Mouse (Mus musculus): ENCODE data around the gene Epha1. TPM values are rescaled to one million over a fixed set of nuclear protein-coding genes. Genes with fewer than 3 reads are reported as not detected.
A peak's percentile ranks its signal among the peaks of the same experiment; 100 is the strongest.

Gene Epha1
- polyA plus RNA-seq, 1 experiment from 2014 or later: 3.1 TPM

DNA sequence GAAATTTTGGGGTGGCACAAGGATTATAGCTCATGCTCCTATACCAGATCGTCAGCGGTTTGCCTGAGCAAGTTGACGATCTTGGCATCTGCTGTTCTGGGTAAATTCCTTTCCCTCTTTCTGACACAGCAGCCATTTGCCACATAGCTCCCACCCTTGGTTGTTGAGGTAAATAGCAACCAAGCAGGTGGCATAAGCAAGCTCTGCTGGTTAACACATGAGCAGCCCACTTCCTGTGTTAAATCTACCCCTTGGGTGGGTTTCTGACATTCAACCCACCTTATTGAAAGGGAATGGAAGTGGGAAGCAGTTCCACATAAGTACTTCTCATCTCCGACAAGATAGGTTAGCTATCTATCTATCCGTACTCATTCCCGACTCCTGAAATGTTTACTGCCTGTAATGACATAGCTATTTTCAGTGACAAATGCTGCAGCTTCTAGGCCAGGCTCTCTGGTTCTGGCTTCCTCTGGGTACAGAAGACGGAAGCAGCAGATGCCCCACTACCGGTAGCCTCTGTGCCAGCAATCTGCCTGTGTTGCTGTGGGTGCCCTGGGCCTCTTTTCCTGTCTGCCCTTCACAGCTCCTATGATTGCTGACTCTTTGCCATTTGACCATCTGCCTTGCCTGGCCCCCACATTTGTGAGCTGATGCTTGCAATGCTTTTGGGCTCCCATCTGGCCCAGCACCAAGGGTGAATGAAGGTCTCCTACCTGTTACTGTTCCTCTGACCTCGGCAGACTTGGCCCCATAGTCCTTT is 29.5 kb downstream of the Epha1 start:
- no peaks in the 10 kb centered on the region for H3K9me3 ChIP-seq (ENCODE audit: control insufficient read depth, low read length)
- no peak overlapping the region for H3K4me3 ChIP-seq (ENCODE audit: low read length)
- no peak overlapping the region for H3K4me2 ChIP-seq (replicated peaks; ENCODE audit: low read depth, low read length)
- H3K36me3 ChIP-seq (ENCODE audit: control insufficient read depth, insufficient read depth, low read length): no peaks in the 10 kb centered on the region
- H3K9ac ChIP-seq (ENCODE audit: low read depth, low read length): no peak overlapping the region
- 75% methylated on average over 9 of the region's 9 CpGs for WGBS
- H3K4me1 ChIP-seq (ENCODE audit: control insufficient read depth, insufficient read depth, low read length): peaks cover 1% of the 10 kb centered on the region; the same call in 1 of the 2 replicates
- H3K27me3 ChIP-seq (ENCODE audit: control insufficient read depth, insufficient read depth, low read length): no peaks in the 10 kb centered on the region
- ATAC-seq (ENCODE audit: low FRiP score, low TSS enrichment): no peak
- H3K27ac ChIP-seq (ENCODE audit: low read depth, low read length): no peak overlapping the region

DNA sequence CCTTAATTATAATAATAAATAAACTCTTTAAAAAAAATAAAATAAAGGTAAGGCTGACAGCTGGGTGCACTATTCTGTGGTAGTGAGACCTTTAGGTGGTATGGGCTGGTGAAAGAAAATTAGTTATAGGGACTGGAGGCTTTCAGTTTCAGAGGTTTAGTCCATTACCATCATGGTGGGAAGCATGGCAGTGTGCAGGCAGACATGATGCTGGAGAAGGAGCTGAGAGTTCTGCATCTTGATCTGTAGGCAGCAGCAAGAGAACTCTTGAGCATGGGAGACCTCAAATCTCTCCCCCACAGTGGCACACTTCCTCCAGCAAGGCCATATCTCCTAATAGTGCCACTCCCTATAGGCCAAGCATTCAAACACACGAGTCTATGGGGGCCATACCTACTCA is 30.9 kb downstream of the Epha1 start:
- Histone ChIP-seq H3K4me1 (ENCODE audit: control insufficient read depth, insufficient read depth, low read length) (no peaks in the 10 kb centered on the region), H3K9me3 (ENCODE audit: control insufficient read depth, low read length) (no peaks in the 10 kb centered on the region), H3K4me2 (replicated peaks; ENCODE audit: low read depth, low read length) (no peak overlapping the region), H3K27ac (ENCODE audit: low read depth, low read length) (no peak overlapping the region), H3K36me3 (ENCODE audit: control insufficient read depth, insufficient read depth, low read length) (no peaks in the 10 kb centered on the region), H3K4me3 (ENCODE audit: low read length) (no peak overlapping the region), H3K9ac (ENCODE audit: low read depth, low read length) (no peak overlapping the region), H3K27me3 (ENCODE audit: control insufficient read depth, insufficient read depth, low read length) (no peaks in the 10 kb centered on the region)
- 77% methylated on average over 1 of the region's 1 CpGs for WGBS
- ATAC-seq (ENCODE audit: low FRiP score, low TSS enrichment): no peak

DNA sequence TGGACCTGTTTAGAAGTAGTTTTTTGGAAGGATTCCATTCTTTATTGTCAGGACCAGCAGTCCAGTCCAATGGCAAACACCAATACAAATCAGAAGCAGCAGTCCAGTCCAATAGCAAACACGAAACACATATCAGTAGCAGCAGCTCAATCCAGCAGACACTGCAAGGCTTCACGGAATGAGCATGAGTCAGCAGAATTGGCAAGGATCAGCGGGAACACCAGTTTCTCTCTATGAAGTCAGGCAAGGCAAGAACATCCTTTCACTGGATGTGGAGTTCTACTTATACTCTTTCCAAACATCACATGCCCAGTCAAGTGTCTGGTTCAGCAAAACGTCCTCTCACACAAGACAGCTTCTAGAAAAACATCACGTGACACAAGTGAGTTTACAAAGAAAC is 33.1 kb downstream of the Epha1 start:
- Histone ChIP-seq H3K9ac (ENCODE audit: low read depth, low read length) (no peak overlapping the region), H3K4me3 (ENCODE audit: low read length) (no peak overlapping the region), H3K36me3 (ENCODE audit: control insufficient read depth, insufficient read depth, low read length) (no peaks in the 10 kb centered on the region), H3K27ac (ENCODE audit: low read depth, low read length) (no peak overlapping the region), H3K4me2 (replicated peaks; ENCODE audit: low read depth, low read length) (no peak overlapping the region), H3K27me3 (ENCODE audit: control insufficient read depth, insufficient read depth, low read length) (no peaks in the 10 kb centered on the region), H3K9me3 (ENCODE audit: control insufficient read depth, low read length) (no peaks in the 10 kb centered on the region), H3K4me1 (ENCODE audit: control insufficient read depth, insufficient read depth, low read length) (no peaks in the 10 kb centered on the region)
- ATAC-seq (ENCODE audit: low FRiP score, low TSS enrichment): no peak
- WGBS: 78% methylated on average over 5 of the region's 5 CpGs

DNA sequence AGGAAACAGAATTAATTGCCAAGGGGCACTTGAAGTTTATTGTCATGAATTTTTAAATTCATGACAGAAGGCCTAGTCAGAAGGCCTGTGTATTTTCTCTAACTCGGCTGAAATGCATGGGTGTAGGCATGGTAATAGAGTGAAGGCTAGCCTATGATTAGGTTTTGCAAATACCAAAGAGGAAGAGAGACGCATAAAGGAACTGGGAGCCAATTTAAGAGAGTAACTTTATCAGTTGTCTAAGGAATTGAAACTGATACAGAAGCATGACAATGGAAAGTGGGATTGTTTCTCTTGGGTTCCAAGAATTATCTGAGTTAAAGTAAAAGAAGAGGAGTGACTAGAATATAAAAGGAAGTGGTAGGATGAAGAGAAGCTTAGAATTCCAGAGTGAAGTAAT is 33.9 kb downstream of the Epha1 start:
- H3K36me3 ChIP-seq (ENCODE audit: control insufficient read depth, insufficient read depth, low read length): no peaks in the 10 kb centered on the region
- no peaks in the 10 kb centered on the region for H3K4me1 ChIP-seq (ENCODE audit: control insufficient read depth, insufficient read depth, low read length)
- H3K4me2 ChIP-seq (replicated peaks; ENCODE audit: low read depth, low read length): no peak overlapping the region
- no peaks in the 10 kb centered on the region for H3K27me3 ChIP-seq (ENCODE audit: control insufficient read depth, insufficient read depth, low read length)
- H3K9ac ChIP-seq (ENCODE audit: low read depth, low read length): no peak overlapping the region
- no peaks in the 10 kb centered on the region for H3K9me3 ChIP-seq (ENCODE audit: control insufficient read depth, low read length)
- H3K4me3 ChIP-seq (ENCODE audit: low read length): no peak overlapping the region
- 92% methylated on average over 2 of the region's 2 CpGs for WGBS
- ATAC-seq (ENCODE audit: low FRiP score, low TSS enrichment): no peak
- H3K27ac ChIP-seq (ENCODE audit: low read depth, low read length): no peak overlapping the region

DNA sequence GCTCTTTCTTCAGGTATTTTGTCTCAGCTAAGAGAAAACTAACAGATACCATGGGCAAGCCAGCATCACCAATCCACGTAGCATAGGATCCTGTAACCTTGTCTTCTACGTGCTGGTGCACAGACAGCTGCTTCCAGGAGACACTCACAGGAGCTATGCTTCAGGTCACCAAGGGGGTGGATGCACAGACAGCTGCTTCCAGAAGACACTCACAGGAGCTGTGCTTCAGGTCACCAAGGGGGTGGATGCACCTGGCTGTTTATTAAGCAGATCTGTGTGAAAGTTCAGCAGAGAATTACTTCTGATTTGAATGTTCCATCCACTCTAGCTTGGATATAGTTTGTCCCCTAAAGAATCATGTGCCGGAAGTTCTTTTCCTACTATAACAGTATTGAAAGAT is 42.1 kb downstream of the Epha1 start:
- Histone ChIP-seq H3K4me3 (ENCODE audit: low read length) (no peak overlapping the region), H3K4me1 (ENCODE audit: control insufficient read depth, insufficient read depth, low read length) (no peaks in the 10 kb centered on the region), H3K36me3 (ENCODE audit: control insufficient read depth, insufficient read depth, low read length) (no peaks in the 10 kb centered on the region), H3K9ac (ENCODE audit: low read depth, low read length) (no peak overlapping the region), H3K27ac (ENCODE audit: low read depth, low read length) (no peak overlapping the region), H3K4me2 (replicated peaks; ENCODE audit: low read depth, low read length) (no peak overlapping the region), H3K27me3 (ENCODE audit: control insufficient read depth, insufficient read depth, low read length) (no peaks in the 10 kb centered on the region), H3K9me3 (ENCODE audit: control insufficient read depth, low read length) (no peaks in the 10 kb centered on the region)
- WGBS: 89% methylated on average over 3 of the region's 3 CpGs
- ATAC-seq (ENCODE audit: low FRiP score, low TSS enrichment): no peak

DNA sequence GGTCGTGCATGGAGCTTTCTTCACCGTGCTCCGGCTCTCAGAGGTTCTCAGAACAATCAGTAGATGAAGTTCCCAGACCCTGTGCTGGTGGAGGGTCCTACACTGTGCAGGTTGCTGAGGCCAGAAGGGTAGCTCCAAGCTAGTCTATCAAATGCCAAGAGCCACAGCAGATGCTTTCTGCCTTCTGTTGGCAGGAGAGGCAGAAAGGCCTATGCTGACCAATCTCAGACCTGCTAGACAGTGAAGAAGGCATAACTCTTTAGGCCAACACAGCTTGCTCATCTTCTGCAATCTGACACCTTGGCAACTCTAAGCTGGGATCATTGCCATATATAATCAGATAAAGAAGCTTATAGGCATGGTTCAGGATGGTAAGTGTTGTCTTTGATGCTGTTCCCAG is 42.9 kb downstream of the Epha1 start:
- Histone ChIP-seq H3K4me2 (replicated peaks; ENCODE audit: low read depth, low read length) (no peak overlapping the region), H3K27me3 (ENCODE audit: control insufficient read depth, insufficient read depth, low read length) (no peaks in the 10 kb centered on the region), H3K4me3 (ENCODE audit: low read length) (no peak overlapping the region), H3K27ac (ENCODE audit: low read depth, low read length) (no peak overlapping the region), H3K4me1 (ENCODE audit: control insufficient read depth, insufficient read depth, low read length) (no peaks in the 10 kb centered on the region), H3K9ac (ENCODE audit: low read depth, low read length) (no peak overlapping the region), H3K36me3 (ENCODE audit: control insufficient read depth, insufficient read depth, low read length) (no peaks in the 10 kb centered on the region), H3K9me3 (ENCODE audit: control insufficient read depth, low read length) (no peaks in the 10 kb centered on the region)
- ATAC-seq (ENCODE audit: low FRiP score, low TSS enrichment): no peak
- 71% methylated on average over 3 of the region's 3 CpGs for WGBS

DNA sequence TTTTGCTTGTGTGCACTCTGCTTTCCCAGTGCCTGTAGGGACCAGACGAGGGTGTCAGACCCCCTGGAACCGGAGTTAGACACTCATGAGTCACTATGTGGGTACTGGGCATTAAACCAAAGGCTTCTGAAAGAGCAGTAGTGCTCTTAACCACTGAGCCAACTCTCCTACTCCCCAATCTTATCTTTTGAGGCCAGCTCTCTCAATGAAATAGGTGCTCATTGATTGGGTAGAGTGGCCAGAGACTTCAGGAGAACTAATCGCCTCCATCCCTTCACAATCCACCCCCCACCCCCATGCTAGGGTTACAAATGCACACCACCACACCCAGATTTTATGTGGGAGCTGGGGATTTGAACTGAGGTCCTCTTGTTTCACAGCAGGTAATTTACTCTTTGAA is 44.3 kb downstream of the Epha1 start:
- Histone ChIP-seq H3K9ac (ENCODE audit: low read depth, low read length) (no peak overlapping the region), H3K9me3 (ENCODE audit: control insufficient read depth, low read length) (no peaks in the 10 kb centered on the region), H3K36me3 (ENCODE audit: control insufficient read depth, insufficient read depth, low read length) (no peaks in the 10 kb centered on the region), H3K4me2 (replicated peaks; ENCODE audit: low read depth, low read length) (no peak overlapping the region), H3K27ac (ENCODE audit: low read depth, low read length) (no peak overlapping the region), H3K4me1 (ENCODE audit: control insufficient read depth, insufficient read depth, low read length) (0 out of 2 replicates have a peak, but pooled peaks cover 5% of the 10 kb centered on the region), H3K4me3 (ENCODE audit: low read length) (no peak overlapping the region), H3K27me3 (ENCODE audit: control insufficient read depth, insufficient read depth, low read length) (peaks cover 9% of the 10 kb centered on the region)
- 75% methylated on average over 3 of the region's 3 CpGs for WGBS
- ATAC-seq (ENCODE audit: low FRiP score, low TSS enrichment): no peak

DNA sequence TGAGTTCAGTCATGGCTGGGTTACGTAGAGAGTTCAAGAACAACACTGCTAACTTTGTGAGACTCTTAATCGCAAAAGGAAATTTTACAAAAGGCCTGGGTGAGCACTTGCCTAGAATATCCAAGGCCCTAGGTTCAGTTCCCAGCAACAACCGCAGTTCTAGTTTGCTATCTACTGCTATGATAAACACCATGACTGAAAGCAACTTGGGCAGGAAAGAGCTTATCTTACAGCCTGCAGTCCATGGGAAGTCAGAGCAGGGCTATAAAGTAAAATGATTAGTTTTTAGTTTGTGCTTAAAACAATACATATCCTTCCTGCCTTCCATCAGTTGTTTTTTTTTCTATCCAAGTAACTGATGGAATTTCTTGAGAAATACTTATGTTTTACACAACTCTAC is 46.6 kb downstream of the Epha1 start:
- 85% methylated on average over 3 of the region's 3 CpGs for WGBS
- ATAC-seq (ENCODE audit: low FRiP score, low TSS enrichment): no peak
- H3K9ac ChIP-seq (ENCODE audit: low read depth, low read length): no peak overlapping the region

DNA sequence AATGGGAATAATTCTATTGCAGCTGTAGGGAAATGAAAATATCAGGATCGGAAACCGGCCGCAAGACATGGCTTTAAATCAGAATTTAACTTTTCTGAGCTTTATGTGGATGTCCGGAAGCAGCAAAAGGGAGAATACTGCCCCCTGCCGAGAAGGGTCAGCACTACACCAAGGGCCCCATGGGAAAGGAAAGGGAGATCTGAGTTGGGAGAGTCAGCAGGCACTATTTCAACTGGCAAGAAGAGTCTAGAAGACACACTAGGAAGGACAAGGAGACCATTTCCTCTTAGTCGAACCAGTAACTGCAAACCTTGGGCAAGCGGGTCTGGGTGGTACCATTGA is 47.8 kb downstream of the Epha1 start:
- Histone ChIP-seq H3K9ac (ENCODE audit: low read depth, low read length) (no peak overlapping the region), H3K4me1 (ENCODE audit: control insufficient read depth, insufficient read depth, low read length) (0 out of 2 replicates have a peak, but pooled peaks cover 11% of the 10 kb centered on the region), H3K27ac (ENCODE audit: low read depth, low read length) (no peak overlapping the region), H3K36me3 (ENCODE audit: control insufficient read depth, insufficient read depth, low read length) (no peaks in the 10 kb centered on the region), H3K27me3 (ENCODE audit: control insufficient read depth, insufficient read depth, low read length) (peaks cover 30% of the 10 kb centered on the region), H3K4me3 (ENCODE audit: low read length) (peak overlapping the region; percentile 64), H3K4me2 (replicated peaks; ENCODE audit: low read depth, low read length) (peak overlapping the region; percentile 100), H3K9me3 (ENCODE audit: control insufficient read depth, low read length) (no peaks in the 10 kb centered on the region)
- no peak for ATAC-seq (ENCODE audit: low FRiP score, low TSS enrichment)
- 4% methylated on average over 7 of the region's 7 CpGs for WGBS

More for the DNA sequence above, 46.6 kb downstream of the Epha1 start:
- no peaks in the 10 kb centered on the region for H3K36me3 ChIP-seq (ENCODE audit: control insufficient read depth, insufficient read depth, low read length)
- H3K4me2 ChIP-seq (replicated peaks; ENCODE audit: low read depth, low read length): no peak overlapping the region
- H3K9me3 ChIP-seq (ENCODE audit: control insufficient read depth, low read length): no peaks in the 10 kb centered on the region
- no peak overlapping the region for H3K27ac ChIP-seq (ENCODE audit: low read depth, low read length)
- 0 out of 2 replicates have a peak, but pooled peaks cover 11% of the 10 kb centered on the region for H3K4me1 ChIP-seq (ENCODE audit: control insufficient read depth, insufficient read depth, low read length)
- no peak overlapping the region for H3K4me3 ChIP-seq (ENCODE audit: low read length)
- H3K27me3 ChIP-seq (ENCODE audit: control insufficient read depth, insufficient read depth, low read length): peaks cover 30% of the 10 kb centered on the region

Data from kidney, embryonic 14.5 days (tissue).